Mouse (Mus musculus): ENCODE results near the gene Ube2cbp. TPM values are rescaled to one million over a fixed set of nuclear protein-coding genes. Genes with fewer than 3 reads are reported as not detected.

Gene Ube2cbp
- polyA plus RNA-seq, 1 experiment from 2014 or later: 7.6 TPM

DNA sequence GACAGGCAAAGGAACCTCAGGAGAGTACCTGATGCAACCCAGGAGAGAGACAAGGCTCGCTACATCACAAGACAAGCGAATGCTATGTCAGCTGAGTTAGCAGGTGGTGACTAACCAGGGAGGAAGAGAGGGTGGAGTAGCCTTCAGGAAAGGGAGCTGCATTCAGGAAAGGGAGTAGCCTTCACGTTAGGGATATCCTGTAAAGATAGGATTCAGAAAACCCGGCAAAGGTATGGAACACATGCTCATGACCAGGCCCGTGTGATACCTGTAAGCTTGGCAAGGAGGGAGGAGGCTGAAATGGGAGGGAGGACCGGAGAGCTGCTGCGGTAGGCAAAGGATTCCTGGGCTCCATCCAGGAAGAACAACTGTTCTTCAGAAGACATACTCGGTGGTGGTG is 17.3 kb downstream of the Ube2cbp start:
- Histone ChIP-seq H3K27me3 (replicated peaks; ENCODE audit: control insufficient read depth, insufficient read depth, low read length) (no peaks in the 10 kb centered on the region), H3K4me2 (ENCODE audit: low read length) (no peak overlapping the region), H3K36me3 (ENCODE audit: control insufficient read depth, insufficient read depth, low read length) (no peaks in the 10 kb centered on the region), H3K27ac (ENCODE audit: low read depth, low read length) (no peak overlapping the region), H3K9ac (ENCODE audit: low read length) (no peak overlapping the region), H3K9me3 (replicated peaks; ENCODE audit: control insufficient read depth, low read length) (no peaks in the 10 kb centered on the region), H3K4me3 (ENCODE audit: low read depth, low read length) (no peak overlapping the region), H3K4me1 (ENCODE audit: control insufficient read depth, insufficient read depth, low read length) (peaks cover 6% of the 10 kb centered on the region; the same call in 1 of the 2 replicates)
- DNase-seq (ENCODE audit: low spot score) (no peak), ATAC-seq (no peak)
- WGBS: 88% methylated on average over 8 of the region's 8 CpGs

- no peaks in the 10 kb centered on the region for H3K27me3 ChIP-seq (replicated peaks; ENCODE audit: control insufficient read depth, insufficient read depth, low read length)
- H3K9ac ChIP-seq (ENCODE audit: low read length): no peak overlapping the region
- 91% methylated on average over 7 of the region's 7 CpGs for WGBS
- H3K4me3 ChIP-seq (ENCODE audit: low read depth, low read length): no peak overlapping the region
- no peak overlapping the region for H3K27ac ChIP-seq (ENCODE audit: low read depth, low read length)
- ATAC-seq: no peak
- no peak for DNase-seq (ENCODE audit: low spot score)
- no peaks in the 10 kb centered on the region for H3K9me3 ChIP-seq (replicated peaks; ENCODE audit: control insufficient read depth, low read length)
- H3K4me2 ChIP-seq (ENCODE audit: low read length): no peak overlapping the region
- H3K36me3 ChIP-seq (ENCODE audit: control insufficient read depth, insufficient read depth, low read length): no peaks in the 10 kb centered on the region
- peaks cover 6% of the 10 kb centered on the region; the same call in 1 of the 2 replicates for H3K4me1 ChIP-seq (ENCODE audit: control insufficient read depth, insufficient read depth, low read length)
These were observed 17.9 kb downstream of the Ube2cbp start for GRCm38 (mm10) chr9:86446847-86447246.

DNA sequence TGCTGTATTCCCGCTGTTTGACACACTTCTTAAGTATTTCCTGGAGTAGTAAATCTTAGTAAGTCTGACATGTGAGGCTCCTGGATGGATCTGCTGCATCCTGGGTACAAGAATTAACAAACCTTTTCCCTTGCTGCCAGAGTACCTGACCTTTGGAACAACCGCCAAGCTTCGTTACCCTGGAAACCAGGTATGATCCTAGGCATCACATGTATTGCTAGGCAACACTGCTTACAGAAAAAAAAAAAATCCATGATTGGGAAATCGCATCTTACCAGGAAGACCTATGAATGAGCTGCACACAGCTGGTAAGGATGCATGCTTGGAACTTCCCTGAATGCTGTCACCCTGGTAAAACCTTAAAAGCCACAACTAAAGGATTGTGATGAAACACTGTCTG is 22.5 kb downstream of the Ube2cbp start:
- H3K27me3 ChIP-seq (replicated peaks; ENCODE audit: control insufficient read depth, insufficient read depth, low read length): no peaks in the 10 kb centered on the region
- peaks cover 2% of the 10 kb centered on the region; the same call in 1 of the 2 replicates for H3K4me1 ChIP-seq (ENCODE audit: control insufficient read depth, insufficient read depth, low read length)
- no peak overlapping the region for H3K9ac ChIP-seq (ENCODE audit: low read length)
- ATAC-seq (no peak), DNase-seq (ENCODE audit: low spot score) (no peak)
- 92% methylated on average over 4 of the region's 4 CpGs for WGBS
- no peaks in the 10 kb centered on the region for H3K36me3 ChIP-seq (ENCODE audit: control insufficient read depth, insufficient read depth, low read length)
- no peak overlapping the region for H3K4me3 ChIP-seq (ENCODE audit: low read depth, low read length)
- no peak overlapping the region for H3K27ac ChIP-seq (ENCODE audit: low read depth, low read length)
- no peaks in the 10 kb centered on the region for H3K9me3 ChIP-seq (replicated peaks; ENCODE audit: control insufficient read depth, low read length)
- H3K4me2 ChIP-seq (ENCODE audit: low read length): no peak overlapping the region

- Histone ChIP-seq H3K27ac (ENCODE audit: low read depth, low read length) (no peak overlapping the region), H3K9me3 (replicated peaks; ENCODE audit: control insufficient read depth, low read length) (no peaks in the 10 kb centered on the region), H3K4me1 (ENCODE audit: control insufficient read depth, insufficient read depth, low read length) (peaks cover 2% of the 10 kb centered on the region; the same call in 1 of the 2 replicates), H3K4me3 (ENCODE audit: low read depth, low read length) (no peak overlapping the region), H3K4me2 (ENCODE audit: low read length) (no peak overlapping the region), H3K36me3 (ENCODE audit: control insufficient read depth, insufficient read depth, low read length) (no peaks in the 10 kb centered on the region), H3K27me3 (replicated peaks; ENCODE audit: control insufficient read depth, insufficient read depth, low read length) (no peaks in the 10 kb centered on the region), H3K9ac (ENCODE audit: low read length) (no peak overlapping the region)
- ATAC-seq (no peak), DNase-seq (ENCODE audit: low spot score) (no peak)
- 62% methylated on average over 11 of the region's 11 CpGs for WGBS
These were observed 26.3 kb downstream of the Ube2cbp start for GRCm38 (mm10) chr9:86438337-86439009.

DNA sequence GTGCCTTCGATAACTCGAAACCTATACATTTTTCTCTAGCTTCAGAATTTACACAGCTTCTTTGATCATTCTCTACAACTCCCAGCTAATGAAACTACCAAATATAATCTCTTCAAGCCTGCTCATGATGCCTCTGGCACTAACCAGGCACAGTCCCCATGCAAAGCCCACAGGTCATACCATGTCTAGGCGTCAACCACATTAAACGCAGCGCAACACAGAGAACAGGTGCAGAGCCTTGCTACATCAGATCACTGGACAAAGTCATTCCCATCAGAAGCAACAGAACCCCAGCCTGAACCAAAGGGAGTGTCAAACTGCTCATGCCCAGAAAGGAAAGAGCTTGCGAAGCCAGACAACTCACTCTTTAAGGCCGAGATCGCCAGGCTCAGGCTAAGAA is 28.1 kb downstream of the Ube2cbp start:
- DNase-seq (ENCODE audit: low spot score) (no peak), ATAC-seq (no peak)
- H3K9me3 ChIP-seq (replicated peaks; ENCODE audit: control insufficient read depth, low read length): no peaks in the 10 kb centered on the region
- whole genome bisulfite sequencing: 95% methylated on average over 8 of the region's 8 CpGs
- H3K9ac ChIP-seq (ENCODE audit: low read length): no peak overlapping the region
- H3K27me3 ChIP-seq (replicated peaks; ENCODE audit: control insufficient read depth, insufficient read depth, low read length): no peaks in the 10 kb centered on the region
- no peak overlapping the region for H3K27ac ChIP-seq (ENCODE audit: low read depth, low read length)
- H3K4me3 ChIP-seq (ENCODE audit: low read depth, low read length): no peak overlapping the region
- peaks cover 2% of the 10 kb centered on the region; the same call in 1 of the 2 replicates for H3K4me1 ChIP-seq (ENCODE audit: control insufficient read depth, insufficient read depth, low read length)
- H3K36me3 ChIP-seq (ENCODE audit: control insufficient read depth, insufficient read depth, low read length): no peaks in the 10 kb centered on the region
- no peak overlapping the region for H3K4me2 ChIP-seq (ENCODE audit: low read length)

- H3K9me3 ChIP-seq (replicated peaks; ENCODE audit: control insufficient read depth, low read length): no peaks in the 10 kb centered on the region
- H3K4me2 ChIP-seq (ENCODE audit: low read length): no peak overlapping the region
- no peak overlapping the region for H3K9ac ChIP-seq (ENCODE audit: low read length)
- H3K27me3 ChIP-seq (replicated peaks; ENCODE audit: control insufficient read depth, insufficient read depth, low read length): no peaks in the 10 kb centered on the region
- H3K27ac ChIP-seq (ENCODE audit: low read depth, low read length): no peak overlapping the region
- no peaks in the 10 kb centered on the region for H3K36me3 ChIP-seq (ENCODE audit: control insufficient read depth, insufficient read depth, low read length)
- H3K4me3 ChIP-seq (ENCODE audit: low read depth, low read length): no peak overlapping the region
- peaks cover 2% of the 10 kb centered on the region; the same call in 1 of the 2 replicates for H3K4me1 ChIP-seq (ENCODE audit: control insufficient read depth, insufficient read depth, low read length)
- ATAC-seq (no peak), DNase-seq (ENCODE audit: low spot score) (no peak)
- 93% methylated on average over 3 of the region's 3 CpGs for WGBS
These were observed 29.2 kb downstream of the Ube2cbp start for GRCm38 (mm10) chr9:86435510-86435909.

- Histone ChIP-seq H3K9ac (ENCODE audit: low read length) (no peak overlapping the region), H3K27ac (ENCODE audit: low read depth, low read length) (no peak overlapping the region), H3K4me3 (ENCODE audit: low read depth, low read length) (no peak overlapping the region), H3K36me3 (ENCODE audit: control insufficient read depth, insufficient read depth, low read length) (no peaks in the 10 kb centered on the region), H3K4me2 (ENCODE audit: low read length) (no peak overlapping the region), H3K9me3 (replicated peaks; ENCODE audit: control insufficient read depth, low read length) (no peaks in the 10 kb centered on the region), H3K27me3 (replicated peaks; ENCODE audit: control insufficient read depth, insufficient read depth, low read length) (no peaks in the 10 kb centered on the region), H3K4me1 (ENCODE audit: control insufficient read depth, insufficient read depth, low read length) (no peaks in the 10 kb centered on the region)
- no peak for ATAC-seq
- 90% methylated on average over 4 of the region's 4 CpGs for WGBS
- no peak for DNase-seq (ENCODE audit: low spot score)
These were observed 41.4 kb downstream of the Ube2cbp start for GRCm38 (mm10) chr9:86423331-86423730.

- Histone ChIP-seq H3K9ac (ENCODE audit: low read length) (no peak overlapping the region), H3K27ac (ENCODE audit: low read depth, low read length) (no peak overlapping the region), H3K4me2 (ENCODE audit: low read length) (no peak overlapping the region), H3K4me3 (ENCODE audit: low read depth, low read length) (no peak overlapping the region), H3K9me3 (replicated peaks; ENCODE audit: control insufficient read depth, low read length) (no peaks in the 10 kb centered on the region), H3K36me3 (ENCODE audit: control insufficient read depth, insufficient read depth, low read length) (no peaks in the 10 kb centered on the region), H3K4me1 (ENCODE audit: control insufficient read depth, insufficient read depth, low read length) (no peaks in the 10 kb centered on the region), H3K27me3 (replicated peaks; ENCODE audit: control insufficient read depth, insufficient read depth, low read length) (no peaks in the 10 kb centered on the region)
- 89% methylated on average over 6 of the region's 6 CpGs for WGBS
- DNase-seq (ENCODE audit: low spot score) (no peak), ATAC-seq (no peak)
These were observed 45.4 kb downstream of the Ube2cbp start for GRCm38 (mm10) chr9:86419366-86419765.

- 95% methylated on average over 1 of the region's 1 CpGs for WGBS
- DNase-seq (ENCODE audit: low spot score): no peak
- Histone ChIP-seq H3K9ac (ENCODE audit: low read length) (no peak overlapping the region), H3K27ac (ENCODE audit: low read depth, low read length) (no peak overlapping the region), H3K4me3 (ENCODE audit: low read depth, low read length) (no peak overlapping the region), H3K4me2 (ENCODE audit: low read length) (no peak overlapping the region), H3K9me3 (replicated peaks; ENCODE audit: control insufficient read depth, low read length) (no peaks in the 10 kb centered on the region), H3K36me3 (ENCODE audit: control insufficient read depth, insufficient read depth, low read length) (no peaks in the 10 kb centered on the region), H3K4me1 (ENCODE audit: control insufficient read depth, insufficient read depth, low read length) (no peaks in the 10 kb centered on the region), H3K27me3 (replicated peaks; ENCODE audit: control insufficient read depth, insufficient read depth, low read length) (no peaks in the 10 kb centered on the region)
- no peak for ATAC-seq
These were observed 46.8 kb downstream of the Ube2cbp start for GRCm38 (mm10) chr9:86417971-86418370.
